Mouse (Mus musculus) R1 (cell line): ENCODE data around the gene Lpcat3.

Experiments
- DNase-seq: peaks from one replicate; pipeline ENCODE4 v3.0.0-alpha.2; 2018; ENCODE audit warnings: low read depth, low spot score

The Lpcat3 gene

DNA sequence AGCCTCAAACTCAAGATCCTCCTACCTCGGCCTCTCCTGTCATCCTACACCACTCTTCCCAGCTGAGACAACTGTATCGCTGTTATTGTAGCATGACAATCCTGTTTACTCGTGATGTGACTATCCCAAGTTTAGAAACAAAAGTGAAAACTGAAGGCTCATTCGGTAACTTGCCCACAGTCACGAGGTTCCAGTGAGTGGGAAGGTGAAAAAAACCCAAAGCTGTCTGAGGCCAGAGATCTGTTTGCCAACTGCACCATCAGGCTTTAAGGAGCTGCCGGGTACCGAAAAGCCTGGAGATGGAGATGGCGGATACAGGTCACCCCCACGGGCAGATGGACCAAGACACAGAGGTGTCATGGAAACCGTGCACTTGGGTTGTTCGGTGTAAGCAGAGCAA is 74.2 kb downstream of the Lpcat3 start:
- no peak for DNase-seq

DNA sequence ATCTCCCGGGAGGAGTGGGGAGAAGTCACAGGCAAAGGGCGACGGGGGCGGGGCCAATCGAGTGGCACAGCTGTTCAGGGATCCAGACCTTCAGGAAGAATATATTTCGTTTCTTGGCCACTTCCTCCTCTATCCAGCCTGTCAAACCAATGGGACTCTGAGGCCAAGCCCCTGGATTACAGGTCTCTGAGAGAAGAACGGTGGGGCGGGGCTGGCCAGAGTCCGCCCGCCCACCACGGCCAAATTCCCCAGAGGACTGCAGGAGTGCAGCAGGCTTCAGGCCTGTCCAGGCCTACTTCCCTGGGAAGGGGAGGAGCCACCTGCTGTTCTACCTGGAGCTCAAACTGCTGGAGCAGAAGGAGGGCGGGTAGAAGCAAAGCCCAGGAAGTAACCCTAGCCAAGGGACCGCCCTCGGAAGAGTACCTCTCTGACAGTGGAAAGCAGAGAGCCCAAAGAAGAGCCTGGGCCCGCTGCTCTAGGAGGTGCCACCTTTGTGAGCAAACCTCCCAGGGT is 75.7 kb downstream of the Lpcat3 start, which contains the start of gene Ptpn6:
TSS of gene Ptpn6 (minus strand) at position 204 of the 513 bp plus-strand sequence.
- DNase-seq: peak; percentile 96

- DNase-seq: no peak
Observed at GRCm38 (mm10) chr6:124739231-124739796, 76.5 kb downstream of the Lpcat3 start.

- DNase-seq: peak; percentile 78
Observed at GRCm38 (mm10) chr6:124740211-124740887, 77.5 kb downstream of the Lpcat3 start.

GRCm38 (mm10) chr6:124740888-124741761 is 78.3 kb downstream of the Lpcat3 start, which contains the start of gene Grcc10:
TSS of gene Grcc10 (minus strand) at chr6:124741374.
- peak; percentile 100 for DNase-seq

GRCm38 (mm10) chr6:124741842-124742241 is 79.0 kb downstream of the Lpcat3 start:
- no peak for DNase-seq

GRCm38 (mm10) chr6:124742839-124743514 is 80.2 kb downstream of the Lpcat3 start:
- no peak for DNase-seq

DNA sequence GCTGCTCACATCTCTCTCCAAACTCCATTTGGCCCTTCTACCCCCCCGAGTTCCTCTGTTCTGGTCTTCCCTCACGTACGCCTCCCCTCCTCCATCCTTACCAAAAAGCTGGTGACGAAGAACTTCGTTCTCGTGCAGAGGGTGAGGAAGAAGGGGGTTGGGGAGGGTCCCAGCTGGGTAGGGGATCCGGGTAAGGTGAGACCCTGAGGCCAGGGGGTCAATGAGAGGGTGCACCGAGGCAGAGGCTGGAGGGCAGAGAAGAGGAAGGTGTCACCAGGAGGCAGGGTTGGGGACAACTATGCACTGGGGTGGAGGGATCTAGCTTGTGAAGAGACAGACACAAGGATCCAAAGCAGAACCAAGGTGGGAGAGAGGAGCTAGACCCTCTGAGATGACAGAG is 80.8 kb downstream of the Lpcat3 start:
- no peak for DNase-seq

- no peak for DNase-seq
Observed at GRCm38 (mm10) chr6:124744755-124745321, 82.0 kb downstream of the Lpcat3 start.

DNA sequence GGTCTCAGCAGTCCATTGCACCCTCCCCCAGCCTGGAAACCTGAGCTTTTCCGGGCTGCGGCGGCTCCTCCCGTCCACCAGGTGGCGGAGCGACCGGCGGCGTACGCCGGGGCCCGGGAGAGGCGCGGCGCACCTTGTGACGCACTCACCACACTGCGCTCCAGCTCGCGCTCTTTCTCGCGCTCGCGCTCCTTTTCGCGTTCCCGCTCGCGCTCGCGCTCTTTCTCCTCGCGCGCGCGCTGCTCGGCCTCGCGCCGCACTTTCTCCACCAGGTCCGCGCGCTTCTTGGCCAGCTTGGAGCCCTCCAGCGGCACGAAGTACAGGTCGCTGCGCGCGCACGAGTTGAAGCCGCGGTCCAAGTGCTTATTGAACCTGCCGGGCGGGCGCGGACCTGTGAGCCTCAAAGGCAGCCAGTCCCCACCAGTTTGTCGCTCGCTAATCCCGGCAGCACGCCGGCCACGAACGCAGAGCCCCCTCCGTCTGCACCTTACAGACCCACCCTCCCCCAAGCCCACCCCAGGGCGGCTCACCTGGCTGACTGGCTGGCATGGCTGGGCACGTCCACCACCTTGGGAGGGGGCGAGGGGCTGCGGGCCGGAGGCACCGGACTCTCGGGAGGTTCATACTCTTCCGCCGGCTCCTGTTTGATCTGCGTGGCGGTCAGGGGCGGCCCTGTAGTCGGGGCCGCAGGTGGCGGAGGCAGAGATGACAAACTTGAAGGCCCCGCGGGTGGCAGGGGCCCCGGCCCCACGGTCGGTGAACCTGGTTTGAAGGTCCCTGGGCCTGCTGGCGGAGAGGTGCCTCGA is 82.9 kb downstream of the Lpcat3 start:
- DNase-seq: peak; percentile 97

DNA sequence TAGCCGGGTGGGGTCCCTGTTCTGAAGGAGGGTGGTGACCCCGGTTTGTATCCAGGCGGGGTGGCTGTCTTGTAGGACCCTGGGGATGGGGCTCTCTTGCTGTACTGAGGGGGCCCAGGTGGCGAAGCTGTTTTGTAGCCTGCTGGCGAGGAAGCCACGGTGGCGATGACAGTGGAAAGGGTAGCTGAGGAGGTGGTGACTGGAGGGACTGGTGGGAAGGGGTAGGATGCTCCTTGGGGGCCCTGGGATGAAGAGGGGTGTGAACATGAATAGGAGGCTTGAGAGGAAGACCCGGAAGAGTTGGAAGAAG is 83.4 kb downstream of the Lpcat3 start:
- no peak for DNase-seq

DNA sequence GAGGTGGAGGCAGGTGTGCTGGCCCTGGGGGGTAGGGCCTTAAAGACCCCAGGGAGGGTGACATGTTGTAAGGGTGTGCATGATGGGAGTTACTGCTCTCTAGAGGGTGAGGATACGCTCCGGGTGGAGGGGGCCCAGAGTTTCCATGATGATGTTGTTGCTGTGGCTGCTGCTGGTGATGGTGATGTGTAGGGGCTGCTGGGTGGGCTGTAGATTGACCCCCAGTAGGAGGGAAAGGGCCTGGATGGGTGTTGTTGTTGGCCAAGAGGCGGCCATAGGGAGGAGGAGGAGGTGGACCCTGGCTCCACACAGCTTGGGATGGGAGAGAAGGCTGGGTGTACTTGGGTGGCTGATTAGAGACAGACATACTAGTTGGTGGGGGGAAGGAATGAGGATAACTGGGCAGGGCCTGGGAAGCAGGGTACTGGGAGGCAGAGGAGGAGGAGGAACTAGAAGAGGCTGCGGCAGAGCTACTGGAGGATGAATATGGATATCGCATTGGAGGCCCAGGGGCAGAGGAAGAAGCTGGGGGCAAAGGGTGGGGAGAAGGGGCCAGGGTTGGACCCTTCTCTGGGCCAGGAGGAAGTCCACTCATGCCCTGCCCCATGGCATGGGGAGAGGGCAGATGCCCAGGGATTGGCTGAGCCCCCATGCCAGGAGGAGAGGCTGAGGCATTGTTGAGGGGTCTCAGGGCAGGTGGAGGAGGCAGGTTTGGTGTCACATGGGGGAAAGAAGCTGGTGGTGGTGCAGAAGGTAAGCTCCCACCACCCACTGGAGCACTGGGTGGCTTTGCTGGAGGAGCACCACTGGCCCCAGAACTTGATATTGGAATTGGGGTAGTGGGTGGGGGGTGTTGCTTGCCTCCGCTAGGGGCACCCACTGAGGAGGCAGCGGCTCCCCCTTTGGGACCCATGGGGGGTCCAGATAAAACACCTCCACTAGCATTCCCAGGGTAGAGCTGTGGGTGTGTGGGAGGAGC is 84.1 kb downstream of the Lpcat3 start:
- no peak for DNase-seq

DNA sequence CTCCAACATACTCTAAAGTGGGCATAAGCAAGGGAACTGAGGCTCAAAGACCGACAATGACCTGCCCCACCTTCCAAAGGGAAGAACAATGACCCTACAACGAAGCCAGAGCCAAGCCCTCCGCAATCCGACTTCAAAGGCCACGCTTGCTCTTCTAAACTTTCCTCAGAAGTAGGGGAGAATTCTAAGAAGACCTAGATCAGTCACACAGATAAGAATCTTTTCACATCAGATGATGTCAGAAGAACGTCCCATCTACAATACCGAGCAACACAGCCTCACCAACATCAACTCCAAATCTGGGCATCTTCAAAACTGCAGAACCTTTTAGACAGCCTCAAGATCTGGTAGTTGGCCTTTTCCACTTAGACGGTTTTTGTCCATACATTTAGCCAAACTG is 87.6 kb downstream of the Lpcat3 start:
- DNase-seq: no peak

- peak; percentile 67 for DNase-seq
Observed at GRCm38 (mm10) chr6:124753861-124754260, 91.0 kb downstream of the Lpcat3 start.
